Mouse (Mus musculus) gastrocnemius, adult 8-10 months (tissue): ENCODE results near the gene Gm13539. TPM values are rescaled to one million over a fixed set of nuclear protein-coding genes. Genes with fewer than 3 reads are reported as not detected.
A peak's percentile ranks its signal among the peaks of the same experiment; 100 is the strongest.

ENCODE experiments used
- DNase-seq, 2 experiments: peaks; one replicate each; pipeline ENCODE4 v3.0.0; 2022; ENCODE audit warnings: low spot score in 2 of 2
- total RNA-seq, 4 experiments: library from RNA; stranded (reverse); gene quantifications; 2 replicates each; pipeline ENCODE4 v1.2.4; 2022

Gm13539 gene
- total RNA-seq, 4 experiments from 2014 or later, result not detected

DNA sequence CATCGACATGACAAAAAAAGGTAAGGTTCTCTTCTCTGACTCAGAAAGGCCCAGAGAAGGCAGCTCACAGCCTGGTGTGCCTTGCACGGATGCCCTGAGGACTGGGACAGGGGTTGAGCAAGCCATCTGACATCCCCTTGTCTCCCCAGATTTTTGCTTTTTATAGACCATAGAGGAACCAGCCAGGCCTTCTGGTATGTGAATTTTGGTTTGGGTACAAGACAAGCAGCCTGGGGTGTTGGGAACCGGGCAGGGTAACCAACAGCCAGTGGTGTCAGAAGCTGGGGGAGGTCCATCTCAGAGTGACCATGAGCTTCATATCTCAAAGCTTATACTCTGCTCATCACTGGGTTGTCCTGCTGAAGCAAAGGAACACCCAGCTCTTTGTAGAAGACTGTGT lies 42.7 kb downstream of the Gm13539 start:
- DNase-seq, result no peak

DNA sequence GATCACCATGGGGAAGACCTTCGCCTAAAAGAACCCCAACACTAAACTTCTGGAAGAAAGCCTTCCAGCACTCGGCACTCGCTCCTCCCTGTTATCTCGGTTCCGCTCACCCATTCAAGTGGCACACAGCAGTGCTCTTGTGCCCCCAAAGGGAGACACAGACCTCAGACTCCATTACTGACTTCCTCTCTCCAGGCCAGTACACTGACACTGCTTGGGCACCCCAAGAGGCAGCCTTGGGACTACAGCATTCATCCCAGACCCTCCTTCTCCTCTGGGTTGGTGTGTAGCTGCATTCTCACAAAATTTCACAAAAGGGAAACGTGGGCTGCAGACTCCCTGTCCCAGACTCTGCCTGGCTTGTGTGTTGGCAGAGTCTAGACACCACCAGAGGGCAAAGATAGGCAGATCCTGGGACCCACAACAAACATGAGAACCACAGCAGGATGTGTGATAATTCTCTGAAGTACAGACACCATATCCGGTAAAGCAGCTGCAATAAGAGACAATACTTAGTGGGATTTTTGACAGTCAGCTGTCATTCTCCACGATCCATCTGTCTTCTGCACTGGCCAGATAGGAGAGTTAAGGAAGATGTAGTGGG lies 46.4 kb downstream of the Gm13539 start:
- no peak for DNase-seq

GRCm38 (mm10) chr2:25830786-25831185 lies 48.7 kb downstream of the Gm13539 start:
- no peak for DNase-seq

DNA sequence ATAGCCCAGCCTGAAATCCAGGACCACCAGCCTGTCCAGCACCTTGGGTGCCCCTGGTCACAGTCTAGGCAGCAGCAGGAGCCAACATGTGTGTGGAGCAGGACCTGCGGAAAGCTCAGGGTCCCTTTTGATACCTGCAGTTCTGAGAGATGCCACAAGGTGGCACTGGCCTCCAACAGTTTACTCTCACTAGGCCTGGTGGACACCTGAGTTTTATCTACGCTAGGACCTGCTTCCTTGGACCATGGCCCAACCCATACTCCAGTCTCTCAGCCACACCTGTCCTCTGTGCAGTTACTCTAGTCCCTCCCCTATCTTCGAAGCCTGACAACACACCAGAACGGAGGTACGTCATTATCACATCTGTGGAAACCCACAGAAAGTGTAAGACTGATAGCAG lies 54.2 kb downstream of the Gm13539 start:
- peak; percentile 31 to 35 for DNase-seq

Other genes with a start within 250 kb of the Gm13539 start
- gene Traf2, start 235.3 kb upstream of the Gm13539 start, total RNA-seq, result 10 to 100 TPM; 12.0 to 18.8 (median 15.2) TPM
- gene Edf1, start 224.4 kb upstream of the Gm13539 start, total RNA-seq, result 100 to 1,000 TPM; 104 to 172 (median 141) TPM
- under 1 TPM; 0.19 to 0.46 (median 0.33) TPM for gene Mamdc4, start 207.4 kb upstream of the Gm13539 start, total RNA-seq
- gene Phpt1, start 207.0 kb upstream of the Gm13539 start, total RNA-seq, result 10 to 100 TPM; 62.8 to 69.7 (median 65.5) TPM
- under 1 TPM; 0.13 to 0.20 (median 0.16) TPM for gene Ajm1, start 200.5 kb upstream of the Gm13539 start, total RNA-seq
- 10 to 100 TPM; 83.3 to 94.6 (median 89.3) TPM for gene Rabl6, start 173.7 kb upstream of the Gm13539 start, total RNA-seq
- gene Ccdc183, start 164.6 kb upstream of the Gm13539 start, total RNA-seq, result not detected
- 10 to 100 TPM; 14.9 to 22.8 (median 17.3) TPM for gene Tmem141, start 160.3 kb upstream of the Gm13539 start, total RNA-seq
- 1 to 10 TPM in 3 of 4 experiments, under 1 TPM in 1; 0.41 to 4.2 (median 1.9) TPM for gene Fcna, start 154.2 kb upstream of the Gm13539 start, total RNA-seq
- 1 to 10 TPM; 3.5 to 8.6 (median 5.2) TPM for gene Lcn8, start 129.1 kb upstream of the Gm13539 start, total RNA-seq
- not detected for gene Lcn5, start 124.3 kb upstream of the Gm13539 start, total RNA-seq
- not detected for gene Lcn6, start 105.5 kb upstream of the Gm13539 start, total RNA-seq
- not detected for gene Lcn10, start 99.5 kb upstream of the Gm13539 start, total RNA-seq
- not detected for gene Obp2a, start 82.2 kb upstream of the Gm13539 start, total RNA-seq
- gene Bmyc, start 75.5 kb upstream of the Gm13539 start, total RNA-seq, result 10 to 100 TPM; 18.7 to 22.3 (median 20.6) TPM
- not detected for gene Obp2b, start 45.2 kb upstream of the Gm13539 start, total RNA-seq
- not detected for gene Lcn3, start 16.7 kb upstream of the Gm13539 start, total RNA-seq
- not detected for gene Lcn11, start 5.2 kb upstream of the Gm13539 start, total RNA-seq
- not detected for gene Glt6d1, start 33.6 kb downstream of the Gm13539 start, total RNA-seq
- gene Lcn9, start 40.9 kb downstream of the Gm13539 start, total RNA-seq, result not detected
- gene Sohlh1, start 65.0 kb downstream of the Gm13539 start, total RNA-seq, result not detected
- gene Kcnt1, start 81.5 kb downstream of the Gm13539 start, total RNA-seq, result under 1 TPM in 3 of 4 experiments, not detected in 1; 0.10 to 0.31 (median 0.24) TPM
- gene Camsap1, start 201.0 kb downstream of the Gm13539 start, total RNA-seq, result 10 to 100 TPM; 49.2 to 59.3 (median 51.8) TPM
- gene Ubac1, start 239.5 kb downstream of the Gm13539 start, total RNA-seq, result 100 to 1,000 TPM; 223 to 283 (median 240) TPM